Mouse (Mus musculus): ENCODE data around the gene Dppa5a. TPM values are rescaled to one million over a fixed set of nuclear protein-coding genes. Genes with fewer than 3 reads are reported as not detected.

Dppa5a gene
- polyA plus RNA-seq, 1 experiment from 2014 or later = not detected

- no peak for ATAC-seq (ENCODE audit: low read depth)
- H3K27ac ChIP-seq (ENCODE audit: low read length) = no peak overlapping the region
Measured at GRCm38 (mm10) chr9:78369786-78370185, 1.8 kb upstream of the Dppa5a start.

GRCm38 (mm10) chr9:78369349-78369748 is 1.4 kb upstream of the Dppa5a start:
- ATAC-seq (ENCODE audit: low read depth) = no peak
- no peaks in the 10 kb centered on the region for H3K27me3 ChIP-seq (ENCODE audit: control insufficient read depth, insufficient read depth, low read depth, low read length)
- no peak overlapping the region for H3K9ac ChIP-seq (ENCODE audit: low read depth, low read length)
- no peak overlapping the region for H3K27ac ChIP-seq (ENCODE audit: low read length)
- no peaks in the 10 kb centered on the region for H3K9me3 ChIP-seq (replicated peaks; ENCODE audit: control insufficient read depth, low read length)
- H3K4me2 ChIP-seq (ENCODE audit: low read depth, low read length) = no peak overlapping the region
- no peak overlapping the region for H3K4me3 ChIP-seq (ENCODE audit: low read depth, low read length)
- WGBS (ENCODE audit: insufficient replicate concordance) = 59% methylated on average over 2 of the region's 2 CpGs
- H3K36me3 ChIP-seq (ENCODE audit: control insufficient read depth, insufficient read depth) = no peaks in the 10 kb centered on the region
- no peaks in the 10 kb centered on the region for H3K4me1 ChIP-seq (ENCODE audit: control insufficient read depth, low read depth, low read length)

More at GRCm38 (mm10) chr9:78369786-78370185, 1.8 kb upstream of the Dppa5a start:
- no peak overlapping the region for H3K4me3 ChIP-seq (ENCODE audit: low read depth, low read length)
- H3K27me3 ChIP-seq (ENCODE audit: control insufficient read depth, insufficient read depth, low read depth, low read length) = no peaks in the 10 kb centered on the region
- no peaks in the 10 kb centered on the region for H3K9me3 ChIP-seq (replicated peaks; ENCODE audit: control insufficient read depth, low read length)
- H3K9ac ChIP-seq (ENCODE audit: low read depth, low read length) = no peak overlapping the region
- H3K4me2 ChIP-seq (ENCODE audit: low read depth, low read length) = no peak overlapping the region
- 55% methylated on average over 7 of the region's 7 CpGs for WGBS (ENCODE audit: insufficient replicate concordance)
- H3K4me1 ChIP-seq (ENCODE audit: control insufficient read depth, low read depth, low read length) = no peaks in the 10 kb centered on the region
- H3K36me3 ChIP-seq (ENCODE audit: control insufficient read depth, insufficient read depth) = no peaks in the 10 kb centered on the region

GRCm38 (mm10) chr9:78368671-78369293 is 805 bp upstream of the Dppa5a start:
- Histone ChIP-seq H3K9me3 (replicated peaks; ENCODE audit: control insufficient read depth, low read length) (no peaks in the 10 kb centered on the region), H3K27me3 (ENCODE audit: control insufficient read depth, insufficient read depth, low read depth, low read length) (no peaks in the 10 kb centered on the region), H3K4me3 (ENCODE audit: low read depth, low read length) (no peak overlapping the region), H3K9ac (ENCODE audit: low read depth, low read length) (no peak overlapping the region), H3K27ac (ENCODE audit: low read length) (no peak overlapping the region), H3K4me2 (ENCODE audit: low read depth, low read length) (no peak overlapping the region), H3K4me1 (ENCODE audit: control insufficient read depth, low read depth, low read length) (no peaks in the 10 kb centered on the region), H3K36me3 (ENCODE audit: control insufficient read depth, insufficient read depth) (no peaks in the 10 kb centered on the region)
- ATAC-seq (ENCODE audit: low read depth) = no peak
- WGBS (ENCODE audit: insufficient replicate concordance) = 42% methylated on average over 3 of the region's 3 CpGs

- 48% methylated on average over 13 of the region's 13 CpGs for WGBS (ENCODE audit: insufficient replicate concordance)
- Histone ChIP-seq H3K9me3 (replicated peaks; ENCODE audit: control insufficient read depth, low read length) (no peaks in the 10 kb centered on the region), H3K9ac (ENCODE audit: low read depth, low read length) (no peak overlapping the region), H3K4me1 (ENCODE audit: control insufficient read depth, low read depth, low read length) (no peaks in the 10 kb centered on the region), H3K27ac (ENCODE audit: low read length) (no peak overlapping the region), H3K4me2 (ENCODE audit: low read depth, low read length) (no peak overlapping the region), H3K27me3 (ENCODE audit: control insufficient read depth, insufficient read depth, low read depth, low read length) (no peaks in the 10 kb centered on the region), H3K36me3 (ENCODE audit: control insufficient read depth, insufficient read depth) (no peaks in the 10 kb centered on the region), H3K4me3 (ENCODE audit: low read depth, low read length) (no peak overlapping the region)
- no peak for ATAC-seq (ENCODE audit: low read depth)
Measured at GRCm38 (mm10) chr9:78365850-78366544, 2.0 kb downstream of the Dppa5a start.

GRCm38 (mm10) chr9:78364701-78365100 is 3.3 kb downstream of the Dppa5a start:
- 77% methylated on average over 6 of the region's 6 CpGs for WGBS (ENCODE audit: insufficient replicate concordance)
- H3K4me2 ChIP-seq (ENCODE audit: low read depth, low read length) = no peak overlapping the region
- no peak for ATAC-seq (ENCODE audit: low read depth)
- no peak overlapping the region for H3K27ac ChIP-seq (ENCODE audit: low read length)
- no peaks in the 10 kb centered on the region for H3K4me1 ChIP-seq (ENCODE audit: control insufficient read depth, low read depth, low read length)
- H3K4me3 ChIP-seq (ENCODE audit: low read depth, low read length) = no peak overlapping the region
- H3K27me3 ChIP-seq (ENCODE audit: control insufficient read depth, insufficient read depth, low read depth, low read length) = no peaks in the 10 kb centered on the region
- H3K9me3 ChIP-seq (replicated peaks; ENCODE audit: control insufficient read depth, low read length) = no peaks in the 10 kb centered on the region
- H3K36me3 ChIP-seq (ENCODE audit: control insufficient read depth, insufficient read depth) = no peaks in the 10 kb centered on the region
- H3K9ac ChIP-seq (ENCODE audit: low read depth, low read length) = no peak overlapping the region

- no peaks in the 10 kb centered on the region for H3K27me3 ChIP-seq (ENCODE audit: control insufficient read depth, insufficient read depth, low read depth, low read length)
- WGBS (ENCODE audit: insufficient replicate concordance) = 22% methylated on average over 6 of the region's 6 CpGs
- H3K27ac ChIP-seq (ENCODE audit: low read length) = no peak overlapping the region
- no peaks in the 10 kb centered on the region for H3K9me3 ChIP-seq (replicated peaks; ENCODE audit: control insufficient read depth, low read length)
- no peaks in the 10 kb centered on the region for H3K36me3 ChIP-seq (ENCODE audit: control insufficient read depth, insufficient read depth)
- H3K4me3 ChIP-seq (ENCODE audit: low read depth, low read length) = no peak overlapping the region
- no peaks in the 10 kb centered on the region for H3K4me1 ChIP-seq (ENCODE audit: control insufficient read depth, low read depth, low read length)
- no peak overlapping the region for H3K9ac ChIP-seq (ENCODE audit: low read depth, low read length)
- ATAC-seq (ENCODE audit: low read depth) = no peak
- no peak overlapping the region for H3K4me2 ChIP-seq (ENCODE audit: low read depth, low read length)
Measured at GRCm38 (mm10) chr9:78363374-78363773, 4.6 kb downstream of the Dppa5a start.

GRCm38 (mm10) chr9:78360484-78360872 is 7.5 kb downstream of the Dppa5a start:
- no peak overlapping the region for H3K27ac ChIP-seq (ENCODE audit: low read length)
- ATAC-seq (ENCODE audit: low read depth) = no peak
- no peak overlapping the region for H3K4me2 ChIP-seq (ENCODE audit: low read depth, low read length)
- H3K4me3 ChIP-seq (ENCODE audit: low read depth, low read length) = no peak overlapping the region
- H3K27me3 ChIP-seq (ENCODE audit: control insufficient read depth, insufficient read depth, low read depth, low read length) = no peaks in the 10 kb centered on the region
- H3K9me3 ChIP-seq (replicated peaks; ENCODE audit: control insufficient read depth, low read length) = no peaks in the 10 kb centered on the region
- WGBS (ENCODE audit: insufficient replicate concordance) = 31% methylated on average over 2 of the region's 2 CpGs
- no peaks in the 10 kb centered on the region for H3K36me3 ChIP-seq (ENCODE audit: control insufficient read depth, insufficient read depth)
- no peak overlapping the region for H3K9ac ChIP-seq (ENCODE audit: low read depth, low read length)
- H3K4me1 ChIP-seq (ENCODE audit: control insufficient read depth, low read depth, low read length) = no peaks in the 10 kb centered on the region

- no peaks in the 10 kb centered on the region for H3K27me3 ChIP-seq (ENCODE audit: control insufficient read depth, insufficient read depth, low read depth, low read length)
- no peak overlapping the region for H3K27ac ChIP-seq (ENCODE audit: low read length)
- H3K9me3 ChIP-seq (replicated peaks; ENCODE audit: control insufficient read depth, low read length) = no peaks in the 10 kb centered on the region
- no peaks in the 10 kb centered on the region for H3K4me1 ChIP-seq (ENCODE audit: control insufficient read depth, low read depth, low read length)
- 51% methylated on average over 6 of the region's 6 CpGs for WGBS (ENCODE audit: insufficient replicate concordance)
- ATAC-seq (ENCODE audit: low read depth) = no peak
- H3K36me3 ChIP-seq (ENCODE audit: control insufficient read depth, insufficient read depth) = no peaks in the 10 kb centered on the region
- no peak overlapping the region for H3K4me2 ChIP-seq (ENCODE audit: low read depth, low read length)
- H3K9ac ChIP-seq (ENCODE audit: low read depth, low read length) = no peak overlapping the region
- H3K4me3 ChIP-seq (ENCODE audit: low read depth, low read length) = no peak overlapping the region
Measured at GRCm38 (mm10) chr9:78359750-78360483, 8.1 kb downstream of the Dppa5a start.

- H3K9ac ChIP-seq (ENCODE audit: low read depth, low read length) = no peak overlapping the region
- H3K4me3 ChIP-seq (ENCODE audit: low read depth, low read length) = no peak overlapping the region
- no peak for ATAC-seq (ENCODE audit: low read depth)
- H3K9me3 ChIP-seq (replicated peaks; ENCODE audit: control insufficient read depth, low read length) = no peaks in the 10 kb centered on the region
- H3K27ac ChIP-seq (ENCODE audit: low read length) = no peak overlapping the region
- H3K4me1 ChIP-seq (ENCODE audit: control insufficient read depth, low read depth, low read length) = no peaks in the 10 kb centered on the region
- 9% methylated on average over 9 of the region's 9 CpGs for WGBS (ENCODE audit: insufficient replicate concordance)
- H3K4me2 ChIP-seq (ENCODE audit: low read depth, low read length) = no peak overlapping the region
- no peaks in the 10 kb centered on the region for H3K27me3 ChIP-seq (ENCODE audit: control insufficient read depth, insufficient read depth, low read depth, low read length)
- H3K36me3 ChIP-seq (ENCODE audit: control insufficient read depth, insufficient read depth) = no peaks in the 10 kb centered on the region
Measured at GRCm38 (mm10) chr9:78358053-78358452, 9.9 kb downstream of the Dppa5a start.
